Mouse (Mus musculus) frontal cortex, postnatal 25 days (tissue): ENCODE data around the gene Rpp14.
A peak's percentile ranks its signal among the peaks of the same experiment; 100 is the strongest.

Experiments
- DNase-seq, 2 experiments: peaks; one replicate each; pipeline ENCODE4 v3.0.0; 2022; ENCODE audit warnings: low spot score in 2 of 2

The Rpp14 gene

DNA sequence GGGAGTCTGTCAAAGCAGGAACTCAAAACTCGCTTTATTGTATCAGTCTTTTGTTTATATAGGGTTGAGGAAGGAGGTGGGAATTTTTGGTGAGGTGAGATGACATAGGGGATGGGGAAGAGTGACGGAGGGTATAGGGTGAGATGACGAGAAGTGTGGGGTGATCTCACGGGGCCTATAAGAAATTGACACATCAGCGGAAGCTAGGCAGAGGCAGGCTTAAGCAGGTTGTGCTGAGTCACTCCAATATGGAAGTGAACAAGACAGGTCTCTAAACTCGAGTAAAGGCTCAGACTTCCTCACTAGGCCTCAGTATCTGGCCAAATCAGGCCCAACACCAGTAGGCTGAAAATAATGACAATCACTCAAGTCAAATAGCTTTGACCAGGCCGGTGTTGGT is 20.2 kb upstream of the Rpp14 start:
- no peak for DNase-seq

DNA sequence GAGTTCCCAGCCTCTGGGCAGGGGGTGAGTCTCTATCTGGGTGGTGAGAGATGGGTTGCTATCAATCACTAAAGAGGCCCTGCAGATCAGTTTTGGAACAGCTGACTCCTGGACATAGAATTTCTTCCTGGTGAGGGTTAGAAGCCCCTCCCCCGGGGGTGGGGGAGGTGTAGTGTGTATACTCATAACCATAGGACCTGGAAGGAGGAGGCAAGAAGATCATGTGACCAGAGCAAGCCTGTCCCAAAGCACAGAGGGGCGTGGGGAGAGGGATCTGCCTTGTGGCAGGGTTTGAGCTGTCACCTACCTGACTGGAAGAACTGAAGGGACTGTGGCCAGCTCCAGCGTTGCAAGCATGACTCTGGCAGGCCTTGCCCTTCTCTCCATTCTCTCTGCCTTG is 18.1 kb upstream of the Rpp14 start:
- no peak for DNase-seq

DNA sequence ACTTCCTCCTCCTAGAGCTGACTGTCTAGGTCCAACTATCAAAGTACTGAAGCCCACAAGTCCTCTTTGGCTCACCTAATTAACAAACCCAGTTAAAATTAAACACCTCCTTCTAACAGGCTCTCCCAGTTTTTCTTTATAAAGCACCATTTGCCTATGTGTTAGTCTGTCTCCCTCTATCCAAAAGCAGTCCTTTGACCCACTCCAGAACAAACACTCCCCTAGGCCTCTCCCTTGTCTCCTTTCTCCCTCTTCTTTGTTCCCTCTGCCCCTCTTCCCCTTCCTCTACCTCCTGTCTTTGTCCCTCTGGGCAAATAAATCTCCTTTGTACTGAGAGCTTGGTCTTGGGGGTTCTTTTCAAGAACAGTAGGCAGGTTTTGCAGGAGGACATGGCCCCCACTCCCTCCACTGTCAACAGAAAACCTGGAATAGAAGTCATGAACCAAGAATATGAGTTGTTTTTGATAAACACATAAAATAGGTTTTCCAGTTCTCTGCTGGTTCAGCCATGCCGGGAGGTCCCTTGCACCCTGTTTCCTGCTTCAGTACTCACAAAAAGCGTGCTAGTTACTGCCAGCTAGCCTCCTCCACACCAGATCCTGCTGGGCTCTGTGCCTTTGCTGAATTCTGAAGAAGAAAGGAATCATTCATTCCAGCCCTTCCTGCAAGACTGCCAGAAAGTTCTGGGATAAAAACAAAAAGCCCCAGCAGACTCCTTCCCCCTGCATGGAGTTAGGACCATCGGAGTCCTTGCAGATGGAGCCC is 17.4 kb upstream of the Rpp14 start:
- DNase-seq, result peak in 1 of 2 experiments; percentile 23

DNA sequence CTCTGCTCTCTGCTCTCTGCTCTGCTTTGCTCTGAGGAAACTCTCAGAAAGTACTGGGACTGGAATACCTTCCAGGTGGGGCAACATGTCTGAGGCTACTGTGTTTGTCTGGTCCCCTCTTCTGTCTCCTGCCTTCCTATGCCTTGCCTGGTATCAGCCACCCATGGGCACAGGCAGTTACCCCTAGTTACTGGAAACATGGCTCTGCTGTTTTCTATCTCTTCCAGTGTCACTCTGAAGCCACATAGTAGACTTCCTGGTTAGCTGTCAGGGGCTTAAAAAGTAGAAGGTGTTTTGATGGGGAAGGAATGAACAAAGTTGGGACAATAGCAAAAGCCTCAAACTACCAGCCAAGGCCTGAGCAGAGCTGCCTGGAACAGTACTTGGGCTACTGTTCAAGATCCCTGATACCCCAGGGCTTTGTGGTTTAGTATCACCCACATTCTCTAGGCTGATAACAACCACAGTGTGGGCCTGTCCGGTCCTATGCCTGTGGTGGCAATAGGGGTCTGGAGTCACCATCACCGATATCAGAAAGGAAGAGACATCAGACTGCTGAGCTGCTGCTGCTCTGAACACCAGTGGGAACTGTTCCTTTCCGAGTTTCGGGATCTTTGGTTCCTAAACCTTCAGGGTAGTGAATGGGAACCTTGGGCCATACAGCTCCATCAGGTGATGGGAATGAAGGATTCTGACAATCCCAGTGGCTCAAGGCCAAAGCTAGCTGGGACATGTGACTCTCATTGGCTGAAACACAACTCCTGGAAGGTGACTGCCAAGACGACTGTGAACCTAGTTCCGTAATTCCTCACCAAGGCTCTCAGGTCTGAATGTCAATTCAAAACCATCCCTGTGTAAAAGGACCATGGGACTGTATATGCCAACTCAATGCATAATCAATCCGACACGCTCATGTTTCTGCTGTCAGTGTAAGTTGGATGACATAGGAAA is 16.1 kb upstream of the Rpp14 start:
- no peak for DNase-seq

DNA sequence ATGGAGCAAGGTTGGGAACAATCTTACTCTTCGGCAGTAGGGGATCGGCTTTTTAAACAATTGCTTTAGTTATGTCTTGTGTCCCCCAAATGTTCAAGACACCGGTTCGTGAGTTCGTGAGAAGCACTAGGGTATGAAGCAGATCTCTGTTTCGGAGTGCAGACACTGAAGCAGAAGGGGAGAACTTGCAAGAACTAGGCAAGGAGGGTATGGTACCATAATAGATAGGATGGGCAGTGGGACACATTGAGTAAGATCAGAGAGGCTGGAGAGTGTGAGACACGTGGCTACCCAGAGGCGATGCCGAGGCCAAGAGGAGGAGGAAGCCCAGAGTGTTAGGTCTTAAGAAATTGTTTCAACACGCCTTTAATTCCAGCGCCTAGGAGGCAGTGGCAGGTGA is 551 bp downstream of the Rpp14 start:
- no peak for DNase-seq

DNA sequence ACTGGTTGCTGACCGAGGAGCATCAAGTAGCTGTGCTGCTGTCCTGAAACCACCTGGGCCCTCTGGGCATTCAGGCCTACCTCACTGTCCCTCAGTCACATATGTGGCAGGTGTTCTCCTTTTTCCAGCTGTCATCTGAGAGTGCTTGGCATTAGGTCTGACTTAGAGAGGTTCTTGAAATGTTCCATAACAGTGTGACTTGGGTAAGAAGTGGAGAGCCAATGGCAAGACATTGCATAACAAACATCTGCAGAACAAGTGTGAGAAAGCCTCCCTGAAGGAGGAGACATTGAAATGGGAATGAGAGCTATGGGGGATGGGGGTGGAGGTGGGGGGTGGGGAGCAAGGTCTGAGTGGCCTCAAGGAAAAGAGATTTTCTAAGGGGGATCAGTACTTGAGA is 2.8 kb downstream of the Rpp14 start:
- DNase-seq, result no peak

DNA sequence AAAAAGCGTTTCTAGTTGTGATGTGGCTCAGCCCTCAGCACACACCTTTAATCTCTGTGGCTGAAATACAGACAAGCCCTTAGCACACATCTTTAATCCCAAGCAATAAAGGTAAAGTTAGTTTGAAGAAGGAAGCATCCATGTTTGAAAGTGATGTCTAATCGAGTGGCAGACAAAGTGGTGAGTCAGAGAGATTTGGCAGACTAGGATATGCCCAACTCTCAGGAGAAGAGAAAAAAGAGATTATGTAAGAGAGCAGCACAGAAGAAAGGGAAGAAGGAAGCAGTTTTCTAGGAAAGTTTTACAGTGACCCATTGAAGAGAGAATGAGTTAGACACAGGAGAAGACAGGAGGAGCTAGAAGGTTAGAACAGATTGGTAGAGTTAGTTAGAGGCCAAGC is 8.8 kb downstream of the Rpp14 start:
- DNase-seq, result no peak

DNA sequence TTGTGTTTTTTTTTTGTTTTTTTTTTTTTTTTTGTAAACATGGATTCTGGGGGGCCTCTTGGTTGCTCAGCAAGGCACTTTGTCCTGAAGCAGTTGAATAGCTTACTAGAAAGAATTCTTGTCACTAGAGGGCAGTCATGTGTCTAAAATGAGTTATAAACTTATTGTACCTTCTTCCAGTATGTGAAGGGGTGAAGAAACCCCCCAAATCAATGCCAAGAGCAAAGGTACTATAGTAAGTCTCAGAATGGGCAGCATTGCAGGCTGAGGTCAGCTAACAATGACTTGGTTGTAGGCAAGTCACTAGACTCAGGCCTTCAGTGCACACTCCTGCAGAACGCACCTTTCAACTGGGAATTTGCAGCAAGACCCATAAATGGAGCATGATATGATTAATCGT is 12.4 kb downstream of the Rpp14 start:
- DNase-seq, result no peak

DNA sequence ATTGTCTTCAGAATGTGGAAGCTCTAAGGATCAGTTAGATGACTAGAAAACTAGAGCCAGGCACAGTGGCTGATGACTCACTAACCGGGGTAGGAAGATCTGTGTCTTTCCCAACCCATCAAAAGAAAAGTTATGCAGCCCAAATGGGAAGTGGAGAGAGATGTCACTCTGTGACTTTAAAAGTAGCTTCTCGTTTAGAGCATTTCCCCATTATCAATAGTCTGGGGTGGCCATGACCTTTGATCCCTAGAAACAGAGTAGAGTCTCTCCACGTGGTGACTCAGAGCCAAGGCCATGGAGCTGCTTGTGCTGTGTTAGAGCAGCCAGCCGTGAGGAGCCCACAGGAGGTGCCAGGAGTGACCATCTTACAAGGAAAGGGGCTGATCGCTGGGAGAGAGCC is 13.3 kb downstream of the Rpp14 start:
- no peak for DNase-seq

DNA sequence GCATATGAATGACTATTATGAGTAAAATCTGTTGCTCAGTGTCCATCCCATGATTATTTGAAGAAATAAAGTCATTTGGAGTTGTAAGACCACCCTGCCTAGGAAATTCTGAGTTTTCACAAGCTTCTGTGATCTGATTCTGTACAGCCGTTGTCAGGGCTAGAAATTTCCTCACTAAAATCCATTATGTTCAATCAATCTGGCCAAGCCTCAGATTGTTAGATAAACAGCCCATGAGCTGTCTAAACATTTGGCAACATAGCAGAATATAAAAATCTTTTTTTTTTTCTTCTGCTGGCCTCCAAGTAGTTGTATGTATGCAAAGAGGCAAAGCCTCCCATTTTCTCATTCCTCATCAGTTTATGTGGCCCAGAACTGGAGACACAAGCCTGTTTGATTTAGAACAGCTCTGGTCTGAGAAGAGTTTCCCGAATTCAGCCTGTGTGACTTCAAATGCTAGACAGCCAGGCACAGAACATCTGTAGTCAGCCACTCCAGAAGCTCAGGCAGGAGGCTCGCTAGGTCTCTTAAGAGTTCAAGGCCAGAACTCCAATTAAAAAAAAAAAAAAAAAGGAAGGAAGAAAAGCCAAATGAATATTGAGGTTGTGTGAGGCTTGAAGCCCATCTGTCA is 14.9 kb downstream of the Rpp14 start:
- DNase-seq, result no peak

DNA sequence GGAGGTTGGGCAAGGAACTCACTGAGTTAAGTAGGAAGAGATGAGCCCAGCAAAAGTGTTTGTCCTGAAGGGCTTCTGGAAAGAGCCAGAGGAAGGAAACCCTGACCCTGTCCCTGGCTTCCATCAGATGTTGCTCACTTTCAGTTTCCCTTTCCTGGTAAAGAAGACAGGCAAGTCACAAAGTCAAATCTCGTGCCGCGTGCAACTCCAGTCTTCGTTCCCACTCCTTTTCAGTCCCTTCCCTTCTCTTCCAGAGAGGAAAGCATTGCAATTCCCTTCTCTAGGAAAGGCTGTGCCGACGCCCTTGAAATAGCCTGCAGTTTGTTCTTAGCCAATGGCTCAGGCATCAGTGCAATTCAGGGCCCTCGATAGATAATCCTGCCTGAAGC is 15.4 kb downstream of the Rpp14 start:
- DNase-seq, result no peak

DNA sequence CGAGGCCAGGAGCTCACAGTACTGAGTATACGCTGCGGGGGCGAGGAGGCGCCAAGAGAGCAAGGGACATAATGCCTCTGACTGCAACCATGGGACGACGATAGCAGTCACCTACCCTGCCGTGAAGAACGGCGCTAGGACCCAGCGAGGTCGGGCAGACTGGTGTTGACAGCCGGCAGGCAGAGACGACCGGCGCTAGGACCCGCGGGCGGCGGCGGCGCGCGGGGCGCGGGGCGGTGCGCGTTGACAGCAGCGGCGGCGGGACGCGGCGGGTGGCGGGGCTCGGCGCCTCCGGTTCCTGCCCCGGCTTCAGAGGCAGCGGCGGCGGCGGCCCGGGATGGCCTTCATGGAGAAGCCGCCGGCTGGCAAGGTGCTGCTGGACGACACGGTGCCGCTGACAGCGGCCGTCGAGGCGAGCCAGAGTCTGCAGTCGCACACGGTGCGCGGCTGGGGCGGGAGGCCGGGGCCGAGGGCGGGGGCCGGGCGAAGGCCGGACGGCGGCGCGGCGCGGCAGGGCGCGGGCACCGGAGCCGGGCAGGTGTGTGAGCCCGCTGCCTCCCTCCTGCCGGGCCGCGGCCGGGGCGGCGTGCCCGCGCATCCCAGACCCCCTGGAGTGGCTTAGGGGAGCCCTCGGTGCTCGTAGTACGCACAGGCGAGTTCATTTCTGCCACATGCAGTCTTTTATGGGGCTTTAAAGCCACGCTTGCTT is 18.0 kb downstream of the Rpp14 start, which contains the start of gene Pxk:
Gene Pxk (plus strand): TSS at position 234 of the 709 bp plus-strand sequence.
- peak; percentile 80 to 86 for DNase-seq

DNA sequence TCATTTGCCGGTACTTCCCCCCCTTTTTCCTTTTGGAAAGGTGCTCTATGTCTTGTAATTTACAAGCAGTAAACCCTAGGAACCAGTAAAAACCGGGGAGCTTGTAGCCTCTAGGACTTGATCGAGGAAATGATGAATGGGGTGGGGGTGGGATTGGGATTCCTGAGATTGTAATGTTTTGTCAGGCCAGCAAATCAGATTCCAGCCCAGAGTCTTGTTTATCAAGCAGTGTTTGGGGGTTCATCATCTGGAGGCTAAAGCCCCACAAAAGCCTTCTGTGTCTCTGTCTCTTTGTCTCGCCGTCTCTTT is 18.5 kb downstream of the Rpp14 start:
- no peak for DNase-seq

DNA sequence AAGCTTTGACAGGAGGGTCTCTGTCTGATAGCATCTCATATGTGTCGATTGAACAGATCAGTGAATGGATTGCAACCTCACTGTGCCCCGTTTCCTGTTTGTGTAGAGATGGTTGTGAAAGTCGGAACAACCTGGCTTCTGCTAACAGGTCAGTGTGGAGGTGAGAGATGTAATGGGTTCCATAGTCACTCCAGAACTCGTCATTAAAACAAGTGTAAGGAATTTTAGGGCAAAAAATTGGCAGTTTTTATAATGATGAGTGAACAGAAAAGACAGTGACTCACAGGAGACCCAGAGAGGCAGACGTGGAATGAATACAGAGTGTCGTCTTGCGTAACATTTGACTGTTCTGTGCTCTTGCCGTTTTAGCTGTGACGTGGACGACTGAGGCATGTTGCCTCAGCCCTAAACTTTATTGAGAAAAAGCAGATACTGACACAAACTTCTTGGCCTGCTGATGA is 19.4 kb downstream of the Rpp14 start:
- no peak for DNase-seq

DNA sequence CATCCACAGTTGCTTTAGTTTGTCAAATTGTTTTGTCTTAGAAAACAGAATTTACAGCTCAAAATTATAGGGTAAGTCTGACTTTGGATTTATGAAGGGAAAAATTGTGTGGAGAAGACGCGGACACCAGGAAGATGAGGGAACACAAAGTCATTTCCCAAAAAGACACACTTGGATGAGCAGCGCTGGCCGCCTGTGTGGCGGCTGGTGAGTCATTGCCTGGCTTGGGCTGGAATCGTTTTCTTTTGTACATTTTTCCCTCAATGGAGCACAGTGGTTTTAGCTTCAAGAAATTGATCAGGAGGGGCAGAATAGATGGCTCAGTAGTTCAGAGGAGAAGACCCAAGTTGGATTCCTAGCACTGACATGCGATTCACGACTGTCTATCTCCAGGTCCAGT is 21.7 kb downstream of the Rpp14 start:
- DNase-seq, result no peak

DNA sequence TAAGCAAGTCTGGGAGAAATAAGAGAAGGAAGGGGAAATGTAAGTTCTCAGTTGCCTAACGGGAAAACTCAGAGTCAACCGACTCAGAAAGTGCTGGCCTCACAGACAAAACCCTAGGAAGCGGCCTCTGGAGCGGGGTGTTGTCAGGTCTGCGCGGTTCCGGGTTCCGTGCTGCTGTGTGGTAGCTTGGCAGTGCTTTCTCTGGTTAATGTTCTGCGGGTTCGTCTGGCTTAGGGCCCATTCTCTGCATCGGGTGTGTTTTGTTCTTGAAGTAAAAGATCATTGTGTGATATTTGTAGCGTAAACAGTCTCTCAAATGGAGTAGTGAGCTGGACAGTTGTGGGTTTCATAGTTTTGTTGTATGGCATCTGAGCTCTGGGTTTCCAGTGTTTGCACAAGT is 22.5 kb downstream of the Rpp14 start:
- no peak for DNase-seq

DNA sequence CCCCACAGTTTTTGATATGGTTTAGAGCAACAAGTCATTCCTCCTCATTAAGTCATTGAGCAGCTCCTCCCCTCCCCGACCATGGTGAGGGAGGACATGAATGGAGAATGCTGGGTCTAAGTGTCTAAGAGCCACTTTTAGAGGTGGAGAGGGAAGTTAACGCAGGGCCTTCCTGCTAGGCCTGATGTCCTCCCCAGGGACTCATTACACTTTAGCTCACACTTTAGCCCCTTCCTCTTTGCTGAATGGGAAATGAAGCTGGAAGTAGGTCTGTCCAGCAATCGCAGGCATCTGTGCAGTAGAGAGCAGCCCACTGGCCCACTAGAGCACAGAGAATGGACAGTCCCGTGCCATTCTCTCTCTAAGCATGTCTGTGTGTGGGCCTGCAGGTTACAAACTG is 27.9 kb downstream of the Rpp14 start:
- no peak for DNase-seq

DNA sequence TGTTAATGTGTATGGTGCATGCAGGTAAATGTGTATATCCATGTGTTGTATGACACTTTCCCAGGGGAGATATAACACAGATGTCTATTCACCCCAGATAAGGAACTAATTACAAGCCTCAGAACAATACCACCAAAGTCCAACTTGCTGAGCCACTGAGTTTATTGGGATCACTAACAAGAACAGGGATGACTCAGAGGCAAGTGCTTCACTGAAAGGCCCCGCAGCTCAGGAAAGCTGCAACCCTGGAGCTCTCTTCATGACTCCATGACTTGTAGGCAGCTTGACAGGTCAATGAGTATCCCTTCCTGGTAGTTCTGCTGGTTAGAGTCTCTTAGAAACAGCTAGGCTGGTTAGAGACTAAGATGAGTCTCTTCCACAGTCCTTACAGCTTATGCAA is 28.8 kb downstream of the Rpp14 start:
- no peak for DNase-seq

DNA sequence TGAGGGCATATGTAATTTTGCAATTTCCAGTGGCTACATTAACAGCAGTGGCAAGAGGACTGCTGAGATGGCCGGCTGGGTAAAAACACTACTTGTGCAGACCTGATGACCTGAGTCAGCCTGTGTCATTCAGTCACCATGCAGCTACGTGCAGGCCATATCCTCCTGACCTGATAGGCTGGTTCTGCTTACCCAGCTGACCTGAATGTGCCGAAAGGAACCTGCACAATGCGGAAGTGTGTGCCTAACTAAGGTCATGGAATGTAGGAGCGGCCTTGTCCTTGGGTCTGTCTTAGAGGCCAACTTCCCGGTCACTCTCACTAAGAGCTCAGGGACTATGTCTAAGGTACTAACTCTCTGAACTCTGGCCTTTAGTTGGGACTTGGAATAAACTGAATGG is 31.4 kb downstream of the Rpp14 start:
- no peak for DNase-seq

DNA sequence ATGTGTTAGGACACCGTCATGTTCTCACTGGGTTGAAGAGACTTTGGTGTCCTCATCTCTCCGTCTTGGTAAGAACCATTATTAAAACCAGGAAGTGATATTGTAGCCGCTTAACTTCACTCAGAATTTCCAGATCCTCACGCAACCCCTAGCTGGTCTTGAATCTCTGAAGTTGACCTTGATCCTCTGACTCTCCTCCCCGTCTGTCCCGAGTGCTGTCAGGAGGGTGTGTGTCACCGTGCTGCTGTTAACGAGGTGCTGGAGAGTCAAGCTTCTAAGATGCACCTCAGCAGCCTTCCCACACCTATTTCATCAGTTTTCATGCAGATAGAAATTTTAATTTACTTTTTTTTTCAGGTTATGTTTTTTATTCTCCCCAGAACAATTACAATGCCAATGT is 31.9 kb downstream of the Rpp14 start:
- DNase-seq, result no peak

DNA sequence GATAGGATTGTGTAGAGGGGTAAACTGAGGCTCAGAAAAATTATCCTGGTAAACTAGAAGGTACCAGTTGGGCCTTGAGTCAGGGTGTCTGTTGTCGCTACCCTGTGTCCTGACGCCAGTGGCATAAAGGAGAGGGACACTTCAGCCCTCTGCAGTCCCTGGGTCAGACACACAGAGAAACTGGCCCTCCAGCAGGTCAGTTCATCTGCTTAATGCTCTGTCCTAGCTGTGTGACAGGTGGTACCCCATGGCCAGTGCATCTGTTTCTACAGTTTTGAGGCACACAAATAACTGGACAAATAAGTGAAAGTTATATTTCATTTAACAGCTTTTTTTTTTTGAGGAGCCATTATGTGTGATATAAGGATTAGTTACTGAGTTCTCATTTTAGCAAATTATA is 33.4 kb downstream of the Rpp14 start:
- no peak for DNase-seq

DNA sequence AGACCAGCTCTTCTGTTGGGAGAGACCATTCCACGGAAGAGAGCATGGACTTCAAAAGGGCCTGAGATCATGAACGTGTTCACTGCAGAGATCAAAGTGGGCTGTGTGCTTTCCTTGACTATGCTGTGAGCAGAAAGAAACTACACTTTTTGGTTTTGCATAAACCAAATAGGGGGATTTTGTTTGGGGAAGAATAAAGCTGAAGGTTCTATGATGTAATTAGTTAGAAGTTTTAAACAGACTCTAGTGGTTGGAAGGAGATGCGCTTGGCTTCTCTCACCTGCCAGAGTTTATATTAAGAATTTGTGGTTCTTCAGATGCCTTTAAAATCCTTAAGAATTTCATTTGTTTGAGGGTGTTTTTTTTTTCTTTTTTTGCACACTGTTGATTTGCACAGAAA is 34.1 kb downstream of the Rpp14 start:
- no peak for DNase-seq
